Mouse (Mus musculus): ENCODE data around the gene Toporsl. TPM values are rescaled to one million over a fixed set of nuclear protein-coding genes. Genes with fewer than 3 reads are reported as not detected.

The Toporsl gene
- polyA plus RNA-seq (2016; fragmentation: Nextera tagmentation; extraction: Ambion mirVana), result not detected in 2 replicates

DNA sequence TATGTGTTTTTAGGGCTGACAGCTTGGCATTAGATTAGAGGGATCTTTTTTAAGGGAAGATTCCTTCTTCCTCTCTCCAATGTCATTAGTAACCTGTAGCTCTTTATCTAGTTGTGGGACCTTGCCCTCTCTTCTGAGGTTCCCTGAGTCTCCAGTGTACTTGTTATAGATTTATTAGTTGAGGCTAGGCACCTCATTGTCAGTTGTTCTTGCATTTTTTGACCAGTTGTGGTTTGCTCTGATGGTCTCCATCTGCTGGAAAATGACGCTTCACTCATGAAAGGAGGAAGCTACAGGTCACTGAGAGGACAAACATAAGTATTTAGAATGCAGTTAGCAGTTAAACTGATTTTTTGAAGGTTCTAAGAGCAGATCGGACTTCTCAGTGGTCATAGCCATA lies at the start of gene Toporsl:
Gene Toporsl, plus strand, starts transcription at position 348 of the 400 bp plus-strand sequence.
- Histone ChIP-seq H3K27me3 (no peaks in the 10 kb centered on the region), H3K4me2 (replicated peaks) (no peak within 1 kb of the TSS), H3K4me1 (no peaks in the 10 kb centered on the region), H3K27ac (no peak within 1 kb of the TSS), H3K4me3 (no peak within 1 kb of the TSS), H3K36me3 (no peaks in the 10 kb centered on the region), H3K9me3 (replicated peaks) (no peaks in the 10 kb centered on the region), H3K9ac (no peak within 1 kb of the TSS)
- ATAC-seq (ENCODE audit: low FRiP score), result no peak
- 77% methylated on average over 2 of the region's 2 CpGs for WGBS

DNA sequence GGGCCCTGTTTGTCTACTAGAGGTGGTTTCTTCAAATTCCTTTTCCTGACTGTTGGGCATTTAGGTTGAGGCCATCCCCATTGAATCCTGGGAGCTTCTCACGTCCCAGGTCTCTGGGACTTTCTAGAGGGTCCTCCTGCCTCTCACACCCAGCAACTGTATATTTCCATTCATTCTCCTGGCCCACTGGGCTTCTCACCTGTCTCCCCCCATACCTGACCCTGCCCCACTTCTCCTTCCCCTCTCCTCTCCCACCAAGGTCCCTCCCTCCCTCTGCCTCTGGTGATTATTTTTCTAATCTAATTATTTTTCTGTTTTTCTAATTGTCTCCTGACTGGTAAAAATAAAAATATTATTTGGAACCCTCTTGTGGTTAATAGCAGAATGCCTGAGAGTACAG lies 38.4 kb upstream of the Toporsl start:
- no peaks in the 10 kb centered on the region for H3K27me3 ChIP-seq
- no peaks in the 10 kb centered on the region for H3K36me3 ChIP-seq

DNA sequence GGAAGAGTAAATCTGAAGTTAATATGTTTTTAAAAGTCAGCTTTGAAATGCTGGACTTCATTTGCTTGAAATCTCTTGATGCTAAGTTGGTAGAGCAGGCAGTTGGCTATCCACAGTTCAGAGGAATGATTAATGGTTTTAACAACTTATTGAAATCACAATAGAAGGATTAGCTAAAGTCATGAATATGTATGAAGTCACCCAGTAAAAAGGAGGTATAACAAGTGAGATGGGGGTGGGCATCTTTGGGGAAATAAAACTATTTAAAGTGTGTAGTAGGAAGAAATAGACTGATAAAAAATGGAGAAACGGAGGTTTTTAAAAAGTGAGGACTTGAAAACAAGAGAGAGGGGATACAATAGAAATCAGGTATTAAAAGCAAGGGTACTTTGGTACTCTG lies 38.0 kb upstream of the Toporsl start:
- Histone ChIP-seq H3K4me1 (no peaks in the 10 kb centered on the region), H3K9ac (no peak overlapping the region), H3K4me2 (replicated peaks) (no peak overlapping the region), H3K4me3 (no peak overlapping the region), H3K9me3 (replicated peaks) (no peaks in the 10 kb centered on the region), H3K27ac (no peak overlapping the region), H3K27me3 (no peaks in the 10 kb centered on the region), H3K36me3 (no peaks in the 10 kb centered on the region)
- no peak for ATAC-seq (ENCODE audit: low FRiP score)
- WGBS, result 33% methylated on average over 1 of the region's 1 CpGs

More for the DNA sequence above, 38.4 kb upstream of the Toporsl start:
- H3K4me2 ChIP-seq (replicated peaks), result no peak overlapping the region
- H3K9me3 ChIP-seq (replicated peaks), result no peaks in the 10 kb centered on the region
- no peak overlapping the region for H3K4me3 ChIP-seq
- H3K9ac ChIP-seq, result no peak overlapping the region
- WGBS, result 61% methylated on average over 1 of the region's 1 CpGs
- H3K4me1 ChIP-seq, result no peaks in the 10 kb centered on the region
- no peak for ATAC-seq (ENCODE audit: low FRiP score)
- no peak overlapping the region for H3K27ac ChIP-seq

DNA sequence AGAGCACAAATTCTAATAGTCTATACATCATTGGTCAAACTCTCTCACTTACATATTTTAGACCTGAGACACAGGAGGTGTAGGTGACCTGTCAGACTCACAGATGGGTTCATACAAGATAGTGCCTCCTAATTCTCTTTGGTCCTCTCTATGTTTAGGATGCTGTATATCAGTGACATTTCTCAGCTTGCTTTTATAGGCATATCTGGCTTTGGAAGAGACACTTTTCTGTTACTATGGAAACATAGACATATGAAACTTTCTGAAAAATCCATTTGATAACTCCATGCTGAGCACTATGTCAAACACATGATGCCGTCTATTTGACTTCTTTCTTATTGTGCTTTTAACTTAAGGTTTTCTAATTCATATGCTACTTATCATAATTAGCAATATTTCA lies 32.2 kb upstream of the Toporsl start:
- Histone ChIP-seq H3K9ac (no peak overlapping the region), H3K27me3 (no peaks in the 10 kb centered on the region), H3K4me1 (no peaks in the 10 kb centered on the region), H3K36me3 (no peaks in the 10 kb centered on the region), H3K4me3 (no peak overlapping the region), H3K27ac (no peak overlapping the region), H3K4me2 (replicated peaks) (no peak overlapping the region), H3K9me3 (replicated peaks) (no peaks in the 10 kb centered on the region)
- no peak for ATAC-seq (ENCODE audit: low FRiP score)
- WGBS, result 96% methylated on average over 1 of the region's 1 CpGs

DNA sequence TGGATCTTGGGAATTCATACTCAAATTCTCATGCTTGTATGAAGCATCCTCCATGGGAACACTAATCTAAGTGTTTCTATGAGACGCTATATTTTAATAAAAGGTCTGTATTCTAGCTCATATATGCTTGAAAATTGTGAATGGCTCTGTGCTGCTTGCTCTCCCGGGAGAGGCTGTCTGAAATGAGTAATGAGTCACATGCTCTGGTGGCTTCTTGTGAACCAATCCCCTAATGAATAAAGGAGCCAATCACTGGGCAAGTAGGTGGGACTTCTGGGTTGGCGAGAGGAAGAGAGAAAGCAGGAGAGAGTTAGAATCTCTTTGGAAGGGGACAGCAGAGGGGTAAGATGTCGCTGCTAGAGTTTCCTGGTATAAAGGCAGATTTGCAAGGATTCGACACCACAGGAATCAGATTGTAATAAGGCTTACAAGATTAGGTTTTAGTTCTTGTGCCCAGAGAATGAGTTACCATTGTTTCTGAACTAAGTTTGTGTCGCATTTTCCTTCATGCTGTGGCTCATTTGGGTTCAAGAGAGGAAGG lies 9.8 kb upstream of the Toporsl start:
- Histone ChIP-seq H3K4me1 (no peaks in the 10 kb centered on the region), H3K36me3 (no peaks in the 10 kb centered on the region), H3K4me3 (no peak overlapping the region), H3K9me3 (replicated peaks) (no peaks in the 10 kb centered on the region), H3K27ac (no peak overlapping the region), H3K4me2 (replicated peaks) (no peak overlapping the region), H3K9ac (no peak overlapping the region), H3K27me3 (no peaks in the 10 kb centered on the region)
- 71% methylated on average over 6 of the region's 6 CpGs for WGBS
- ATAC-seq (ENCODE audit: low FRiP score), result 0 out of 2 replicates have a peak, but pooled peaks have one; percentile 50

DNA sequence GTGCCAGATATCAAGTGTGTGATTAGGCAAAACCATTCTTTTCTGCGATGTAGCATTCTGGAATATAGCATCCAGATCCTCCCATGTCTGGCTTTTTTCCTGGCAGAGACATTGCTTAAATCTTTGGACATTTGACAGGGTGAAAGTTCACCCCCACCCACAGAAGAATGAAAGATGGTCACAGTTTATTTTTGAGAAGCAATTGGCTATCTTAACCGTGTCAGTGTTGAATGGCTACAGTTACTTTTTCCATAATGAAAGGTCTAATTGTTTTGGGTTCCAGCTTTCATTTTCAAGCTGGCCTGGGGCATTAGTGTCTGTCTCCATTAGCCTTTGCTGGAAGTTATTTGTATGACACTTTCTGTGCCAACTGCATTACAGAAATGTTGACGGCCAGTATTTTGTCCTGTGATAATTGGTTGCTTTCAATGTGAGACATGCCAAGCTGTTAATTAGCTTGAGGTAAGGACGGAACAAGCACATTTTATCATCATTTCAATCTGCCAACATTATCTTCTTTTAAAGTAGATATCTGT lies 2.2 kb upstream of the Toporsl start:
- Histone ChIP-seq H3K4me2 (replicated peaks) (no peak overlapping the region), H3K4me1 (no peaks in the 10 kb centered on the region), H3K36me3 (no peaks in the 10 kb centered on the region), H3K27me3 (no peaks in the 10 kb centered on the region), H3K27ac (no peak overlapping the region), H3K9ac (no peak overlapping the region), H3K4me3 (no peak overlapping the region), H3K9me3 (replicated peaks) (no peaks in the 10 kb centered on the region)
- 69% methylated on average over 4 of the region's 4 CpGs for WGBS
- ATAC-seq (ENCODE audit: low FRiP score), result no peak

DNA sequence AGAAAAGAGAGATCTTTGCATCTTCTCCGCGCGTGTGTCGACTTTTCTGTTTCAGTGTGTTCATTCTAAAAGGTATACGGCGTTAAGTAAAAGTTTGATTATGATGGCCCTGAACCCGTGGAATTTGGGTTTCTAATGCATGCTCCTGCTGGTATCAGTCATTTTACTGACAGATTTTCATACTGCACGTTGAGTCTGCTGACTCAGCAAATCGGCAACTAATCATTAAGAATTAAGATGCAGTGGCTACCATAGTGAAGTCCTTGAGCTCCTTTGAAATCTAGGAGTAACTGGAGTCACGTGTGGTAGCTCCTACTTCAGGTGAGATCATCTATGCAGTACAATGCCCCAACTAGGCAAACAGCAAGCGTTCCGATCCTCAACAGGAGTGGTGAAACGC lies 1.4 kb upstream of the Toporsl start:
- Histone ChIP-seq H3K9me3 (replicated peaks) (no peaks in the 10 kb centered on the region), H3K4me1 (no peaks in the 10 kb centered on the region), H3K36me3 (no peaks in the 10 kb centered on the region), H3K9ac (no peak overlapping the region), H3K27ac (no peak overlapping the region), H3K27me3 (no peaks in the 10 kb centered on the region), H3K4me2 (replicated peaks) (no peak overlapping the region), H3K4me3 (no peak overlapping the region)
- WGBS, result 93% methylated on average over 13 of the region's 13 CpGs
- no peak for ATAC-seq (ENCODE audit: low FRiP score)

DNA sequence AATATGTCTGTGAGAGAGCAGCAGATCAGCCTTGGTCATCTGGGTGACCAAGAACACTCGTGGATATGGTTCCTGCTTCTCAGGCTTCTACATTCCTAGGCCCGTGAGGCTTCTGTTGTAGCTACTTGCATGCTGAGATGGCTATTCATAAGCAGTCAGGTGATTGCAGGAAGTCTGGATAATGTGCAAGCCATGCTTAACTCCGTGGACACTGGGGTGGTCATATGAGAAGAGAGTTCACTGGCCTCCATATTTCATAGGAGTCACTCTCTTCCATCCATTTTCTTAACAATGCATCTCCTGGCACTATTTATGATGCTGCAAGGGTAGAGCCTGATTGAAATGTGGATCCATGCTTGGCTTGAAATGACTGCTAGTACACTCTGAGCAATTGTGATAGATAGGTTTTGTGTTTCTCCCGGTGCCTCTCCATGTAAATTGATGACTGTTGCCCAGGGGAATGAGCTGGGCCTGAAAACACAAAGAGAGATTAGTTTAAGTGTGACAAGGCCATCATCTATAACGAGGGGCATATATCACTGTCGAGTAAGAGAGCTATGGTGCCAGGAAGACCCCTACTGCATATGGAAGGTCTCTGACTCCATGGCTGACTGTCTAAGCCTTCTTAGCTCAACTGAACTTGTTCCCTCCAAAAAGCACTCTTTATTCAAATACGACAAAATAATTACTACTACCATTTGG lies 2.3 kb downstream of the Toporsl start:
- no peaks in the 10 kb centered on the region for H3K9me3 ChIP-seq (replicated peaks)
- H3K4me2 ChIP-seq (replicated peaks), result no peak overlapping the region
- H3K36me3 ChIP-seq, result no peaks in the 10 kb centered on the region
- H3K9ac ChIP-seq, result no peak overlapping the region
- 50% methylated on average over 7 of the region's 7 CpGs for whole genome bisulfite sequencing
- no peak overlapping the region for H3K4me3 ChIP-seq
- peak; percentile 90 for ATAC-seq (ENCODE audit: low FRiP score)
- peak overlapping the region; percentile 35; the same call in 1 of the 2 replicates for H3K27ac ChIP-seq
- no peaks in the 10 kb centered on the region for H3K4me1 ChIP-seq
- no peaks in the 10 kb centered on the region for H3K27me3 ChIP-seq

DNA sequence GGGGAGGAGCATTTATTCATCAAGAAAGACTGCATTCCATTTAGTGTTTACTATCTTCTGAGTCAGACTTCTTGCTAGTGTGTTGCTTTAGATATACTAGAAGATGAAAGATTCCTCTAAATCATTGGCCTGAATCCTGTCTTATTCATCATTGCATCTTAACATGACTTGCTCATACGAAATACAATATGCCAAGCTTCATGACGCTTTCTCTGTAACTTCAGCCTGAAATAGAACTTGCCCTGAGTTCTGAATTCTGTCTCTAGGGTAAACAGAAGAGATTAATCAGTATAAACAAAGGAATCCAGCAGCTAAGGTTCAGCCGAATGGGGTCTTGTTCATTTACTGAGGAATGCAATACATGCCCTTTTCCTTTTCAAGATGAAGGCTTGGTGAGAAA lies 10.8 kb downstream of the Toporsl start:
- WGBS, result 65% methylated on average over 3 of the region's 3 CpGs
- Histone ChIP-seq H3K9me3 (replicated peaks) (no peaks in the 10 kb centered on the region), H3K27ac (no peak overlapping the region), H3K4me3 (no peak overlapping the region), H3K36me3 (no peaks in the 10 kb centered on the region), H3K4me2 (replicated peaks) (no peak overlapping the region), H3K4me1 (no peaks in the 10 kb centered on the region), H3K9ac (no peak overlapping the region), H3K27me3 (no peaks in the 10 kb centered on the region)
- no peak for ATAC-seq (ENCODE audit: low FRiP score)

DNA sequence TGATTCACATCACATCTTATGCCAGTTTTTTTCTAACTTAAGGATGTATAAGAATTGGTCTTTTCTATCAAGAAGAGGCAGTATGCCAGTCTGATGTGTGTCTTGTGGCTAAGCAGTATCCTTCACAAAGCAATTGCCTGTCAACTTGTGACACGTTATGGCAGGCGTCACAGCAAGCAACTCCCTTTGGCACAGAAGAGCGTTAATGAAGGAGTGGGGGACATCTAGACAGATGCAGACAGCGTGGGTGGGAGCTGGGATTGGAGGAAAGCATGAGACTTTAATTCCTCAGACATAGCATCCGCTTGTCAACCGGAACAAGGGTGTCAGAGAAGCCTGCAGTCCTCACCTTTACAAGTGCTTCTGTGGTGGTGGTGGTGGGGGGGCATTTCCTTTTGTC lies 38.9 kb downstream of the Toporsl start:
- Histone ChIP-seq H3K27me3 (no peaks in the 10 kb centered on the region), H3K4me3 (no peak overlapping the region), H3K36me3 (no peaks in the 10 kb centered on the region), H3K4me1 (no peaks in the 10 kb centered on the region), H3K9me3 (replicated peaks) (no peaks in the 10 kb centered on the region), H3K4me2 (replicated peaks) (no peak overlapping the region), H3K27ac (no peak overlapping the region), H3K9ac (no peak overlapping the region)
- WGBS, result 63% methylated on average over 6 of the region's 6 CpGs
- ATAC-seq (ENCODE audit: low FRiP score), result peak; percentile 46; the same call in 1 of the 2 replicates

DNA sequence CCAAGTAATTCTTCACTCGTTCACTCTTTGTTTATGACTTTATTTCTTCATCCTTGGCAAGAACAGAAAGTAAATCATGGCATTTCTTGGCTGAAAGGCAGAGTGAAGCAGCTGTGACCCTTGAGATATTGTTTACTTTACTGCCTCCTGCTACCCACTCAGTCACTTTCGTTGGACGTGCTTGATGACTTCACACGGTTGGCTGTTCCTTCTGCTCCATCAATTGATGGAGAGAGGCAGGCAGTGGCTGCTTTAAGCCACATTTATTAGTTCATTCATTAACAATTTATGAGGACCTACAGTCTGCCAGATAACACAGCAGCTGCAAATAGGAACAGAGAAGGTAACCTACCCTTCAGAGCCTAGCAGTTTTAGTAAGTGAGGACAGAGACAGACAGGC lies 51.7 kb downstream of the Toporsl start:
- Histone ChIP-seq H3K4me2 (replicated peaks) (no peak overlapping the region), H3K4me1 (peaks cover 8% of the 10 kb centered on the region), H3K36me3 (no peaks in the 10 kb centered on the region), H3K27me3 (no peaks in the 10 kb centered on the region), H3K9me3 (replicated peaks) (no peaks in the 10 kb centered on the region), H3K9ac (no peak overlapping the region), H3K27ac (no peak overlapping the region), H3K4me3 (no peak overlapping the region)
- ATAC-seq (ENCODE audit: low FRiP score), result no peak
- 52% methylated on average over 4 of the region's 4 CpGs for WGBS

DNA sequence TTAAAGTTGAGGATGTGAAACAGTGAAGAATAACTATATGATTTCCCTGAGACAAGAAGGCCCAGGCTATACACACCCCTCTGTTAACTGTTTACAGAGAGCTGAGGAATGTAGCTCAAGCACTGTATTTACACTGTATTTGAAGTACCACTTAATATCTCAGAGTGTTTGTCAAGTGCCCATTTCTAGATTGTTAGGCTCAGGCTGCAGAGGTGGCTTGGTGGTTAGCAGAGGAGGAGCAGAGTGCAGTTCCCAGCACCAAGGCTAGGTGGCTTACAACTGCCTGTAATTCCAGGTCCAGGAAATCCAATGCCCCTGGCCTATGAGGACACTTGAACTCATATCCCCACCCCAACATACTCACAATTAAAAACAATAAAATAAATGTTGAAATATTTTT lies 63.6 kb downstream of the Toporsl start:
- H3K4me3 ChIP-seq, result no peak overlapping the region
- H3K27me3 ChIP-seq, result no peaks in the 10 kb centered on the region
- H3K36me3 ChIP-seq, result no peaks in the 10 kb centered on the region
- no peak overlapping the region for H3K9ac ChIP-seq
- no peak overlapping the region for H3K4me2 ChIP-seq (replicated peaks)
- ATAC-seq (ENCODE audit: low FRiP score), result no peak
- H3K4me1 ChIP-seq, result peaks cover 6% of the 10 kb centered on the region; the same call in 1 of the 2 replicates
- H3K9me3 ChIP-seq (replicated peaks), result no peaks in the 10 kb centered on the region
- H3K27ac ChIP-seq, result no peak overlapping the region

DNA sequence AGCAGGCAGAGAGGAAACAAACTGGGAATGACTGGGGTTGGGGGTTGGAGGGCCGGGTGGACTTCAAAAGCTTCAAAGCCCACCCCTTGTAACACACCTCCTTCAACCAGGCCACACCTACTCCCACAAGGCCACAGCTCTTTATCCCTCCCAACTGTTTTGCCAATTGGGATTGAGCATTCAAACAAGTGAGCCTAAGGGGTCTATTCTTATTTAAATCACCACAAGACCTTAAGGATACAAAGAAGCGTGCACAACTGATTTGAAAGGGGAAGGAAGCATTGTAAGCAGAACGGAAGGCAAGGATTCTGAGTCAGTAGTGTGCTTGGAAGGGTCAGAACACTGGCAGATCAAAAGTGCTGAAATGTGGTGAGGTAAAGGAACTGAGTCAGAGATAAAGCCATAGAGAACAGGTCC lies 64.6 kb downstream of the Toporsl start:
- H3K9me3 ChIP-seq (replicated peaks), result no peaks in the 10 kb centered on the region
- H3K4me2 ChIP-seq (replicated peaks), result peak overlapping the region; percentile 30
- H3K4me3 ChIP-seq, result no peak overlapping the region
- peaks cover 6% of the 10 kb centered on the region; the same call in 1 of the 2 replicates for H3K4me1 ChIP-seq
- H3K27me3 ChIP-seq, result no peaks in the 10 kb centered on the region
- peak; percentile 87 for ATAC-seq (ENCODE audit: low FRiP score)
- WGBS, result 19% methylated on average over 3 of the region's 3 CpGs
- no peaks in the 10 kb centered on the region for H3K36me3 ChIP-seq
- H3K27ac ChIP-seq, result no peak overlapping the region
- no peak overlapping the region for H3K9ac ChIP-seq

Data from hindbrain, embryonic 12.5 days (tissue).